Mouse (Mus musculus) forebrain, embryonic 12.5 days (tissue): ENCODE measurements around the gene Heatr6. TPM values are rescaled to one million over a fixed set of nuclear protein-coding genes. Genes with fewer than 3 reads are reported as not detected.

Source experiments
- ATAC-seq: fragments of 200-750 bp; cut with Nextera tagmentation; 2 replicates; pipeline ENCODE4 v1.8.0; 2017; ENCODE audit warnings: moderate TSS enrichment; ENCODE audit not compliant: low FRiP score
- H3K27ac ChIP-seq: fragments of 300-500 bp; sonication (generic); 2 replicates; pipeline ENCODE4 v1.5.1; 2016; ENCODE audit warnings: mild to moderate bottlenecking
- H3K27me3 ChIP-seq: fragments of 300-500 bp; sonication (generic); 2 replicates; pipeline ENCODE4 v1.6.1; 2016; ENCODE audit warnings: mild to moderate bottlenecking
- H3K36me3 ChIP-seq: fragments of 300-500 bp; sonication (generic); replicated peaks from 2 replicates; pipeline ENCODE4 v1.6.1; 2016; ENCODE audit warnings: mild to moderate bottlenecking
- H3K4me1 ChIP-seq: fragments of 300-500 bp; sonication (generic); 2 replicates; pipeline ENCODE4 v1.6.1; 2016
- H3K4me2 ChIP-seq: fragments of 300-500 bp; sonication (generic); 2 replicates; pipeline ENCODE4 v1.6.1; 2016; ENCODE audit warnings: mild to moderate bottlenecking, moderate library complexity
- H3K4me3 ChIP-seq: fragments of 300-500 bp; sonication (generic); replicated peaks from 2 replicates; pipeline ENCODE4 v1.5.1; 2016; ENCODE audit warnings: mild to moderate bottlenecking
- H3K9ac ChIP-seq: fragments of 300-500 bp; sonication (generic); 2 replicates; pipeline ENCODE4 v1.6.1; 2016; ENCODE audit warnings: mild to moderate bottlenecking
- H3K9me3 ChIP-seq: fragments of 300-500 bp; sonication (generic); 2 replicates; pipeline ENCODE4 v1.6.1; 2016
- WGBS: fragments of 180-500 bp; shearing (Covaris S2); methylation state at CpG from one replicate; pipeline ENCODE4 v1.1.7; 2016; 5-methylcytosine and 5-hydroxymethylcytosine counted together
- polyA plus RNA-seq: library from polyadenylated mRNA; unstranded; fragments of >200 nt; fragmentation: Nextera tagmentation; extraction: Ambion mirVana; gene quantifications from 2 replicates; pipeline ENCODE4 v1.2.1, GENCODE M21; 2016

Gene Heatr6
- polyA plus RNA-seq, 1 experiment from 2014 or later: 34.9 TPM

DNA sequence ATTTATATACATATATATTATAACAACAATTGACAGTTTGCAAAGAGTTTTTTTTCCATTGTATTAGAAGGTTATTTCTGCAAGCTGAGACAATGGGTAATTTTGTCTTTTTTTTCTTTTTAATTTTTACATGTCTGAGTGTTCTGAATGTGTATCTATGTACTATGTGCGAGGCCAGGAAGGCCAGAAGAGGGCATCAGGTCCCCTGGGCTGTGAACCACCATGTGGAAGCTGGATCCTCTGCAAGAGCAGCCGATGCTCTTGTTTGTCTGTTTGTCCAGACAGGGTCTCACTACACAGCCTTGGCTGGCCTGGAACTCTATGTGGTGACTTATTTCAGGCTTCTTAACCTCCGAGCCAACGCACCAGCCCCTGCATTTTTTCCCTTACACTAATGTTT is 37.6 kb downstream of the Heatr6 start:
- H3K36me3 ChIP-seq: 0 out of 2 replicates have a peak, but pooled peaks cover 6% of the 10 kb centered on the region
- no peaks in the 10 kb centered on the region for H3K9me3 ChIP-seq
- no peaks in the 10 kb centered on the region for H3K4me1 ChIP-seq
- H3K27ac ChIP-seq: no peak overlapping the region
- H3K27me3 ChIP-seq: no peaks in the 10 kb centered on the region
- ATAC-seq: no peak
- H3K4me2 ChIP-seq: no peak overlapping the region
- WGBS: 74% methylated on average over 4 of the region's 4 CpGs
- no peak overlapping the region for H3K9ac ChIP-seq
- no peak overlapping the region for H3K4me3 ChIP-seq

- Histone ChIP-seq H3K27ac (no peak overlapping the region), H3K4me3 (no peak overlapping the region), H3K36me3 (no peaks in the 10 kb centered on the region), H3K9me3 (no peaks in the 10 kb centered on the region), H3K4me2 (no peak overlapping the region), H3K9ac (no peak overlapping the region), H3K27me3 (no peaks in the 10 kb centered on the region), H3K4me1 (no peaks in the 10 kb centered on the region)
- ATAC-seq: no peak
- 88% methylated on average over 12 of the region's 12 CpGs for WGBS
Measured at GRCm38 (mm10) chr11:83792316-83792914, 38.9 kb downstream of the Heatr6 start.

DNA sequence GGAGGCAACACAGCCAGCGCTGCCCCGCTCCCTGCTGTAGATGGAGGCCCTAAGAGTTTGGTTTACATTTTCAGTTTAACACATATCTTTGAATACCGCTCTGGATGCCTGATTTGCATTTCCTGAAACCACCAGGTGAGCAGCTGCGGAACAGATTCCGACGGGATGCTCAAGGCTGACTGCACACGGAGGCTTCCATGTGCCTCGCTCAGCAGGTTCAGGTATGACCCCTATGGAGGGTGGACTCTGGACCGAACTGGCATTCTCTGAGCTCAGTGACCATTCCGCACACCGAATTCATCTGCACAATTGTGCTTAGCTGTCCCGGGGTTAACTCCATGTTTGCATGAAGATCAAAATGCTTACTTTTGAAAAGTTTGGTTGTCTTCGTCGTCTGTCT is 39.8 kb downstream of the Heatr6 start:
- Histone ChIP-seq H3K4me2 (no peak overlapping the region), H3K4me1 (no peaks in the 10 kb centered on the region), H3K27me3 (no peaks in the 10 kb centered on the region), H3K27ac (no peak overlapping the region), H3K9ac (no peak overlapping the region), H3K9me3 (no peaks in the 10 kb centered on the region), H3K36me3 (no peaks in the 10 kb centered on the region), H3K4me3 (no peak overlapping the region)
- ATAC-seq: no peak
- WGBS: 87% methylated on average over 14 of the region's 14 CpGs

- 59% methylated on average over 6 of the region's 6 CpGs for WGBS
- no peaks in the 10 kb centered on the region for H3K36me3 ChIP-seq
- no peaks in the 10 kb centered on the region for H3K9me3 ChIP-seq
- H3K27me3 ChIP-seq: no peaks in the 10 kb centered on the region; the same call in 1 of the 2 replicates
- no peak overlapping the region for H3K4me3 ChIP-seq
- no peak overlapping the region for H3K9ac ChIP-seq
- H3K4me1 ChIP-seq: no peaks in the 10 kb centered on the region
- no peak overlapping the region for H3K27ac ChIP-seq
- no peak overlapping the region for H3K4me2 ChIP-seq
- ATAC-seq: no peak
Measured at GRCm38 (mm10) chr11:83796112-83796511, 42.6 kb downstream of the Heatr6 start.

DNA sequence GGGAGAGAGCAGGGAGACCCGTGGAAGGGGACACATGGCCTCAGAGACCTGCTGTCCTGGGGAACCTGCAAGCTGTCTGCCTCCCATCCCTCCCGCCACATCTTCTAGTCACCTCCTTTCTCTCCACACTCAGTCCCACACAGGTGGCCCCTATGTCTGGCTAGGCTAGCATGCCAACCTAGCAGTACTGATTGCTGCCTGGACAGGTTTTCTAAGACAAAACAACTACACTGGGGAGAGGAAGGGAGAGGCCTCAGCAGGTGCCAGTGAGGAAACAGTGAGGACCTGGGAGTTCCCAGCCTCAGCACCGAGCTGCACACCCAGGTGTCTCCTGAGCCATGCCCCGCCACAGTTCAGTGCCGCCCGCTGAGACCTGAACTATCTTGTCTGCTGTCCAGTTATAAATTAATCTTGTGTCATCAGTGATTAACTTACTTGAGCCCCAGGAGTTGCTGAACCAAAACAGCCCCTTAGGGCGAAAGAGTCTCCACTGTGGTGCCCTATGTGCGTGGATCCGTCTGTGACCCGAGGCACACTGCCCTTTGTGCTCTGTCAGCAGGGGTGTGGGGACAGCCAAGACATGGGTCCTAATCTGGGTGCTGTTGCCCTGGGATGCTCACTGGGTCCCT is 43.6 kb downstream of the Heatr6 start:
- no peak for ATAC-seq
- Histone ChIP-seq H3K4me1 (no peaks in the 10 kb centered on the region), H3K27me3 (no peaks in the 10 kb centered on the region; the same call in 1 of the 2 replicates), H3K9me3 (no peaks in the 10 kb centered on the region), H3K27ac (no peak overlapping the region), H3K36me3 (no peaks in the 10 kb centered on the region), H3K4me2 (no peak overlapping the region), H3K9ac (no peak overlapping the region), H3K4me3 (no peak overlapping the region)
- 79% methylated on average over 10 of the region's 10 CpGs for WGBS

DNA sequence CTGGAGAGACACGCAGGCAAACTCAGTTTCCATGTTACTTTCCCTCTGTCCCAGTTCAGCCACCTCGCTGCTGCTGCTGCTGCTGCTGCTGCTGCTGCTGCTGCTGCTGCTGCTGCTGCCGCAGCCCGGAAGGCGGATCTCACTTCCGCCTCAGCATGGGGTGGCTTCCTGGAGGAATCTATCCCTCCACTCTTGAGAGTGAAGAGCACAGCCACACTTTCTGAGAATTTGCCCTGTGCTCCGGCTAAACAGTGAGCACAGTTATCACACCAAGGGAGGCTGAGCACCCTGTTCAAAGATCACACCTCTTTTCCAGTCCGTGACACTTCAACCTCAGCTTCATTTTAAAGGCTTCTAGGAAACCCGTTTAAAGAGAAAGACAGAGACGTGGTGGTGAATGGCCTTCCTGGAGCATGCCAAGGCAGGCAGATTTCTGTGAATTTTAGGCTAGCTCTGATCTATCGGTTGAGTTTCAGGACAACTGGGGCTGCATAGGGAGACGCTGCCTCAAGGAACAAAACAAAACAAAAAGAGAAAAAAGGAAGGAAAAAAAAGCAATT is 46.5 kb downstream of the Heatr6 start:
- Histone ChIP-seq H3K27ac (no peak overlapping the region), H3K4me1 (no peaks in the 10 kb centered on the region), H3K36me3 (no peaks in the 10 kb centered on the region), H3K9me3 (no peaks in the 10 kb centered on the region), H3K9ac (no peak overlapping the region), H3K4me2 (no peak overlapping the region), H3K4me3 (no peak overlapping the region), H3K27me3 (no peaks in the 10 kb centered on the region; the same call in none of the 2 replicates)
- no peak for ATAC-seq
- WGBS: 79% methylated on average over 12 of the region's 12 CpGs

- Histone ChIP-seq H3K4me3 (no peak overlapping the region), H3K9me3 (no peaks in the 10 kb centered on the region), H3K27ac (no peak overlapping the region), H3K27me3 (peaks cover 5% of the 10 kb centered on the region), H3K9ac (no peak overlapping the region), H3K36me3 (no peaks in the 10 kb centered on the region), H3K4me1 (no peaks in the 10 kb centered on the region), H3K4me2 (no peak overlapping the region)
- 68% methylated on average over 8 of the region's 8 CpGs for WGBS
- no peak for ATAC-seq
Measured at GRCm38 (mm10) chr11:83802166-83802565, 48.7 kb downstream of the Heatr6 start.

DNA sequence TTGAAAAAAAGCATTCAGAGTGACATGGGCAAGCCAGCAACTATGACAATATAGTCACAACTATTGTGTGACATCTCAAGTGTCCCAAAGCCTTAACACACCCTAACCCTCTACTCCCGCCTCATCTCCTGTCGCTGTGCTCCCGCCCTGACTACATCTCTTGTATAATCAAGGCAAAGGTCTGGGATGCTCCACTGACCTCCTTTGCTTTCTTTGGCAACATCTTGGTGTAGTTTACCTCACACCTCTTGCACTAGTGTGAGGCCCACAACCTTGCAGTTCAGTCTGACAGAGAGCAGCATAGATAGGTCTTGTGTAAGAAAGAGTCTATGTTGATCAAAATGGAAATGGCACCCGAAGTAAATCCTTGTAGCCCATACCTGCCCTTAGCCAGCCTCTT is 49.1 kb downstream of the Heatr6 start:
- ATAC-seq: no peak
- Histone ChIP-seq H3K9ac (no peak overlapping the region), H3K4me2 (no peak overlapping the region), H3K27me3 (peaks cover 5% of the 10 kb centered on the region), H3K4me3 (no peak overlapping the region), H3K9me3 (no peaks in the 10 kb centered on the region), H3K4me1 (no peaks in the 10 kb centered on the region), H3K27ac (no peak overlapping the region), H3K36me3 (no peaks in the 10 kb centered on the region)
- WGBS: 94% methylated on average over 4 of the region's 4 CpGs

DNA sequence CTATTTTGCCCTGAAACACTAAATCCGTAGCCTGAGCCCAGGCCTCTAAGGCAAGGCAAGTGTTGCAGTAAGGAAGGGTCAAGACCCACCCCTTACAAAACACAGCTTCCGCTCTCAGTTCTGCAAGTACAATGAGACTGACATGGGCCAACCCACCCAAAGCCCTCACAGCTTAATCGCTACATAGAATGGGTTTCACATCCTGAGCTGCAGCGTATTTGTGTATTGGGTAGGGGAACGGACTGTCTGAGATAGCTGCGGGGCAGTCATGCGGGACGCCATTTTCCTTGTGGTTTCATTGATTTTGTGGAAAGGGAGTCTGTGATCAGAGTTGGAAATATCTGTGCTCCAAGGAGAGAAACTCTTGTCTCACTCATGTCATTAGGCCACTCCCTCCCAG is 56.9 kb downstream of the Heatr6 start:
- H3K9me3 ChIP-seq: no peaks in the 10 kb centered on the region
- no peaks in the 10 kb centered on the region for H3K36me3 ChIP-seq
- no peak overlapping the region for H3K27ac ChIP-seq
- WGBS: 76% methylated on average over 8 of the region's 8 CpGs
- no peak overlapping the region for H3K4me3 ChIP-seq
- H3K27me3 ChIP-seq: peaks cover 5% of the 10 kb centered on the region; the same call in 1 of the 2 replicates
- no peak overlapping the region for H3K9ac ChIP-seq
- H3K4me1 ChIP-seq: no peaks in the 10 kb centered on the region
- H3K4me2 ChIP-seq: no peak overlapping the region
- ATAC-seq: no peak

DNA sequence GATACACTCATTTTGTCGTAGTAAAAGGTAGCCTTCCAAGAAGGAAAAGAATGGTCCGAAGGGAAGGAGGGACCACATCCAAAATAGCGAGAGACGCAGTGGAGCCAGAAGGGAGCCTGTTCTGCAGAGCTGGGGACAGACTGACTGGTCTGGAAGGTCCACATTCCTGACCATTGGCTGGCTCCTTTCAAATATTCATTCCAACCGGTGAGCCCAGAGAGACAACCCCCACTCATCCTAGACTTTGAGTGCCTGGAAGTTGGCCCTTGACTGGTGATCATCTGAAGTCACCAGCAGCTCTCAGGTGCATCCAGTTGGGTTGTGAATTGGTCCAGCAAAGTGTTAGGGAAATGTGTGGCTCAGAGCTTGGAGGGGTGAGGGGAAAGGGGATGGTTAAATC is 61.7 kb downstream of the Heatr6 start:
- Histone ChIP-seq H3K36me3 (no peaks in the 10 kb centered on the region), H3K4me2 (no peak overlapping the region), H3K9me3 (no peaks in the 10 kb centered on the region), H3K27ac (no peak overlapping the region), H3K9ac (no peak overlapping the region), H3K4me3 (no peak overlapping the region), H3K4me1 (0 out of 2 replicates have a peak, but pooled peaks cover 4% of the 10 kb centered on the region), H3K27me3 (no peaks in the 10 kb centered on the region)
- no peak for ATAC-seq
- 88% methylated on average over 5 of the region's 5 CpGs for WGBS

GRCm38 (mm10) chr11:83815628-83816027 is 62.1 kb downstream of the Heatr6 start:
- Histone ChIP-seq H3K36me3 (no peaks in the 10 kb centered on the region), H3K27ac (no peak overlapping the region), H3K4me3 (no peak overlapping the region), H3K9me3 (no peaks in the 10 kb centered on the region), H3K4me1 (0 out of 2 replicates have a peak, but pooled peaks cover 4% of the 10 kb centered on the region), H3K9ac (no peak overlapping the region), H3K4me2 (no peak overlapping the region), H3K27me3 (no peaks in the 10 kb centered on the region)
- no peak for ATAC-seq
- WGBS: 12% methylated on average over 9 of the region's 9 CpGs

- Histone ChIP-seq H3K27ac (no peak overlapping the region), H3K4me3 (no peak overlapping the region), H3K4me1 (0 out of 2 replicates have a peak, but pooled peaks cover 4% of the 10 kb centered on the region), H3K36me3 (no peaks in the 10 kb centered on the region), H3K4me2 (no peak overlapping the region), H3K9me3 (no peaks in the 10 kb centered on the region), H3K27me3 (no peaks in the 10 kb centered on the region), H3K9ac (no peak overlapping the region)
- ATAC-seq: no peak
- 61% methylated on average over 6 of the region's 6 CpGs for WGBS
Measured at GRCm38 (mm10) chr11:83817048-83817447, 63.6 kb downstream of the Heatr6 start.

DNA sequence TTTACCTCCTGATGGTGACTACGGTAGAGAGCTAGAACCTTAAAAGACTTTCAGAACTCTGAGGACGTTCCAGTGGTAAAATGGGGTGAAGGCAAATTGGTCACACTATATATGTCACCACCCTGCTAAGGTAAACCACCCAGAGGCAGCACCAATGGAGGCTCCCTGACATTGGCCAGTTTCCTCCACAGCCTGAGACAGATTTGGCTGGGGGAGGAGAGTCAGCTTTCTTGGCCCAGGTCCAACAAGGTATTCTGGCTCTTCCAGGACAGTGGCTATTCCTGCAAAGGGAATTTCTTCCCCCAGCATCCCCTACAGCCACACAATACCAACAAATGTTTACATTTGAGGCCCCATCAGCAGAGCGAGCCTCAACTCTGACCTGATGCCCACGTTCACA is 64.5 kb downstream of the Heatr6 start:
- Histone ChIP-seq H3K36me3 (no peaks in the 10 kb centered on the region), H3K4me1 (0 out of 2 replicates have a peak, but pooled peaks cover 4% of the 10 kb centered on the region), H3K4me2 (no peak overlapping the region), H3K9ac (no peak overlapping the region), H3K4me3 (no peak overlapping the region), H3K9me3 (no peaks in the 10 kb centered on the region), H3K27ac (no peak overlapping the region), H3K27me3 (no peaks in the 10 kb centered on the region)
- 72% methylated on average over 4 of the region's 4 CpGs for WGBS
- no peak for ATAC-seq
